Mouse (Mus musculus) hindbrain, embryonic 16.5 days (tissue): ENCODE data around the gene Ccdc24. TPM values are rescaled to one million over a fixed set of nuclear protein-coding genes. Genes with fewer than 3 reads are reported as not detected.

Experiments used
- ATAC-seq: fragments of 200-750 bp; cut with Nextera tagmentation; 2 replicates; pipeline ENCODE4 v1.8.0; 2017; ENCODE audit warnings: moderate TSS enrichment, moderate library complexity
- H3K27ac ChIP-seq: fragments of 300-500 bp; sonication (generic); 2 replicates; pipeline ENCODE4 v1.5.1; 2014; ENCODE audit warnings: low read depth, mild to moderate bottlenecking, control low read depth, low read length, moderate library complexity
- H3K27me3 ChIP-seq: fragments of 300-500 bp; sonication (generic); replicated peaks from 2 replicates; pipeline ENCODE4 v1.6.1; 2014; ENCODE audit warnings: low read length; ENCODE audit not compliant: control insufficient read depth, insufficient read depth
- H3K36me3 ChIP-seq: fragments of 300-500 bp; sonication (generic); 2 replicates; pipeline ENCODE4 v1.6.1; 2014; ENCODE audit warnings: mild to moderate bottlenecking, low read length, moderate library complexity, mixed read lengths; ENCODE audit not compliant: control insufficient read depth, insufficient read depth
- H3K4me1 ChIP-seq: fragments of 300-500 bp; sonication (generic); 2 replicates; pipeline ENCODE4 v1.6.1; 2014; ENCODE audit warnings: low read depth, low read length; ENCODE audit not compliant: control insufficient read depth, insufficient read depth
- H3K4me2 ChIP-seq: fragments of 300-500 bp; sonication (generic); 2 replicates; pipeline ENCODE4 v1.6.1; 2014; ENCODE audit warnings: mild to moderate bottlenecking, low read length, control low read depth, moderate library complexity
- H3K4me3 ChIP-seq: fragments of 300-500 bp; sonication (generic); 2 replicates; pipeline ENCODE4 v1.5.1; 2014; ENCODE audit warnings: mild to moderate bottlenecking, low read length, control low read depth, moderate library complexity
- H3K9ac ChIP-seq: fragments of 300-500 bp; sonication (generic); 2 replicates; pipeline ENCODE4 v1.6.1; 2014; ENCODE audit warnings: low read depth, mild to moderate bottlenecking, control low read depth, low read length, moderate library complexity
- H3K9me3 ChIP-seq: fragments of 300-500 bp; sonication (generic); 2 replicates; pipeline ENCODE4 v1.6.1; 2014; ENCODE audit warnings: mild to moderate bottlenecking, low read length, moderate library complexity; ENCODE audit not compliant: control insufficient read depth
- WGBS: fragments of 180-500 bp; shearing (Covaris S2); extraction: QIAGEN DNeasy Blood & Tissue Kit; methylation state at CpG from one replicate; pipeline ENCODE4 v1.1.7; 2014; 5-methylcytosine and 5-hydroxymethylcytosine counted together
- polyA plus RNA-seq: library from polyadenylated mRNA; unstranded; fragments of >200 nt; fragmentation: Nextera tagmentation; extraction: Ambion mirVana; gene quantifications from 2 replicates; pipeline ENCODE4 v1.2.1, GENCODE M21; 2015

The Ccdc24 gene
- polyA plus RNA-seq, 1 experiment from 2014 or later: 2.2 TPM

- ATAC-seq: no peak
- H3K36me3 ChIP-seq: peaks cover 31% of the 10 kb centered on the region
These were observed 23.7 kb upstream of the Ccdc24 start for GRCm38 (mm10) chr4:117896031-117896430.

GRCm38 (mm10) chr4:117895339-117895738, 23.0 kb upstream of the Ccdc24 start:
- no peak overlapping the region for H3K4me2 ChIP-seq
- no peak overlapping the region for H3K4me3 ChIP-seq
- ATAC-seq: no peak

More at GRCm38 (mm10) chr4:117896031-117896430, 23.7 kb upstream of the Ccdc24 start:
- 94% methylated on average over 6 of the region's 6 CpGs for WGBS
- H3K4me2 ChIP-seq: no peak overlapping the region
- H3K9me3 ChIP-seq: no peaks in the 10 kb centered on the region
- no peak overlapping the region for H3K27ac ChIP-seq
- no peak overlapping the region for H3K9ac ChIP-seq
- no peak overlapping the region for H3K4me3 ChIP-seq
- H3K27me3 ChIP-seq: no peaks in the 10 kb centered on the region
- peaks cover 7% of the 10 kb centered on the region for H3K4me1 ChIP-seq

GRCm38 (mm10) chr4:117894601-117895000, 22.2 kb upstream of the Ccdc24 start:
- no peak for ATAC-seq
- no peaks in the 10 kb centered on the region for H3K9me3 ChIP-seq
- H3K4me1 ChIP-seq: peaks cover 11% of the 10 kb centered on the region
- H3K4me3 ChIP-seq: no peak overlapping the region
- H3K36me3 ChIP-seq: peaks cover 20% of the 10 kb centered on the region
- no peak overlapping the region for H3K4me2 ChIP-seq
- no peak overlapping the region for H3K27ac ChIP-seq
- 90% methylated on average over 8 of the region's 8 CpGs for WGBS
- H3K27me3 ChIP-seq: no peaks in the 10 kb centered on the region
- H3K9ac ChIP-seq: no peak overlapping the region

More at GRCm38 (mm10) chr4:117895339-117895738, 23.0 kb upstream of the Ccdc24 start:
- H3K27ac ChIP-seq: no peak overlapping the region
- H3K36me3 ChIP-seq: peaks cover 25% of the 10 kb centered on the region
- no peak overlapping the region for H3K9ac ChIP-seq
- H3K27me3 ChIP-seq: no peaks in the 10 kb centered on the region
- peaks cover 11% of the 10 kb centered on the region for H3K4me1 ChIP-seq
- no peaks in the 10 kb centered on the region for H3K9me3 ChIP-seq
- WGBS: 83% methylated on average over 7 of the region's 7 CpGs

- Histone ChIP-seq H3K4me1 (peaks cover 11% of the 10 kb centered on the region), H3K4me3 (no peak overlapping the region), H3K4me2 (no peak overlapping the region), H3K9ac (no peak overlapping the region), H3K9me3 (no peaks in the 10 kb centered on the region), H3K27me3 (no peaks in the 10 kb centered on the region), H3K36me3 (peaks cover 19% of the 10 kb centered on the region), H3K27ac (no peak overlapping the region)
- WGBS: 25% methylated on average over 9 of the region's 9 CpGs
- no peak for ATAC-seq
These were observed 21.0 kb upstream of the Ccdc24 start for GRCm38 (mm10) chr4:117893376-117893775.

- peak within 1 kb of the TSS; percentile 64 for H3K9ac ChIP-seq
- 2% methylated on average over 21 of the region's 21 CpGs for WGBS
- no peaks in the 10 kb centered on the region for H3K9me3 ChIP-seq
- H3K36me3 ChIP-seq: peaks cover 11% of the 10 kb centered on the region
- ATAC-seq: peak; percentile 86
- H3K4me3 ChIP-seq: peak within 1 kb of the TSS; percentile 76
- no peak within 1 kb of the TSS for H3K27ac ChIP-seq
- peak within 1 kb of the TSS; percentile 90 for H3K4me2 ChIP-seq
- H3K27me3 ChIP-seq: no peaks in the 10 kb centered on the region
- H3K4me1 ChIP-seq: peaks cover 15% of the 10 kb centered on the region
These were observed 19.4 kb upstream of the Ccdc24 start, which contains the start of gene Dph2 for GRCm38 (mm10) chr4:117891738-117892161. Gene Dph2 (minus strand): TSS chr4:117892032.

- no peak overlapping the region for H3K27ac ChIP-seq
- WGBS: 72% methylated on average over 8 of the region's 8 CpGs
- H3K36me3 ChIP-seq: peaks cover 11% of the 10 kb centered on the region
- peak overlapping the region; percentile 90 for H3K4me2 ChIP-seq
- no peaks in the 10 kb centered on the region for H3K27me3 ChIP-seq
- H3K4me3 ChIP-seq: peak overlapping the region; percentile 76
- H3K9me3 ChIP-seq: no peaks in the 10 kb centered on the region
- no peak overlapping the region for H3K9ac ChIP-seq
- ATAC-seq: no peak
- H3K4me1 ChIP-seq: peaks cover 23% of the 10 kb centered on the region
These were observed 18.4 kb upstream of the Ccdc24 start for GRCm38 (mm10) chr4:117890750-117891149.

- H3K36me3 ChIP-seq: peaks cover 5% of the 10 kb centered on the region
- H3K27me3 ChIP-seq: no peaks in the 10 kb centered on the region
- no peak overlapping the region for H3K4me3 ChIP-seq
- H3K9me3 ChIP-seq: no peaks in the 10 kb centered on the region
- no peak overlapping the region for H3K9ac ChIP-seq
- no peak overlapping the region for H3K27ac ChIP-seq
- H3K4me2 ChIP-seq: no peak overlapping the region
- ATAC-seq: no peak
- 91% methylated on average over 14 of the region's 14 CpGs for WGBS
- peaks cover 24% of the 10 kb centered on the region for H3K4me1 ChIP-seq
These were observed 17.7 kb upstream of the Ccdc24 start for GRCm38 (mm10) chr4:117890031-117890430.

GRCm38 (mm10) chr4:117889471-117889870, 17.1 kb upstream of the Ccdc24 start:
- Histone ChIP-seq H3K9me3 (no peaks in the 10 kb centered on the region), H3K4me2 (no peak overlapping the region), H3K4me1 (peaks cover 28% of the 10 kb centered on the region), H3K27me3 (no peaks in the 10 kb centered on the region), H3K36me3 (peaks cover 5% of the 10 kb centered on the region; the same call in 1 of the 2 replicates), H3K4me3 (no peak overlapping the region), H3K9ac (no peak overlapping the region), H3K27ac (no peak overlapping the region)
- 92% methylated on average over 15 of the region's 15 CpGs for WGBS
- no peak for ATAC-seq

GRCm38 (mm10) chr4:117887920-117888319, 15.6 kb upstream of the Ccdc24 start:
- ATAC-seq: no peak
- no peak overlapping the region for H3K27ac ChIP-seq
- peak overlapping the region; percentile 59 for H3K9ac ChIP-seq
- H3K4me2 ChIP-seq: peak overlapping the region; percentile 86
- WGBS: 75% methylated on average over 2 of the region's 2 CpGs
- H3K9me3 ChIP-seq: no peaks in the 10 kb centered on the region
- peaks cover 38% of the 10 kb centered on the region for H3K4me1 ChIP-seq
- H3K4me3 ChIP-seq: no peak overlapping the region; the same call in 1 of the 2 replicates
- no peaks in the 10 kb centered on the region for H3K27me3 ChIP-seq
- peaks cover 9% of the 10 kb centered on the region; the same call in 1 of the 2 replicates for H3K36me3 ChIP-seq
